Mouse (Mus musculus) right cerebral cortex, postnatal 10 days (tissue): ENCODE data around the gene Igf2bp1.

ENCODE experiments used
- DNase-seq, 2 experiments: peaks; one replicate each; pipeline ENCODE4 v3.0.0; 2021; ENCODE audit warnings: low spot score in 2 of 2

Igf2bp1 gene

GRCm38 (mm10) chr11:96005403-96006271 is at the start of gene Igf2bp1:
Igf2bp1 (minus strand) TSS chr11:96005940.
- peak in 1 of 2 experiments; percentile 29 for DNase-seq

GRCm38 (mm10) chr11:96050854-96051253 is 45.1 kb upstream of the Igf2bp1 start:
- DNase-seq = no peak

DNA sequence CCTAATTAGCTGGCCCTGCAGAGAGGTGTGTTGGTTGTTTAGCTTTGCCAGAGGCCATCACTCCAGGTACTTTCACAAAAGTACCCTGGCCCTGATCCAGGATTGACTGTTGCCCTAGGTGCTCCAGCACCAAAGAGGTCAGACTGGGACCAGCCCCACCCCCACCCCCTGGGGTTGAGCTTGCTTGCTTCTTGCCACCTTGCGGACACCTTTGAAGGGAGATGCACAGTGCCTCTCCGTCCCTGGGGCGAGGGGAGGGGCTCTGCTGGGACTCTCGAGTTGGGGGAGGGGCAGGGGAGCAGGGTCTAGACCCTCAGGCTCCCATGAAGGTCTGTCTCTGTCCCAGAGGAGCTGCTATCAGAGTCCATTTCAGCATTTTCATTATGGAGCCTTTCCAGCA is 44.2 kb upstream of the Igf2bp1 start:
- DNase-seq = no peak

GRCm38 (mm10) chr11:96047469-96048373 is 42.0 kb upstream of the Igf2bp1 start:
- DNase-seq = no peak

DNA sequence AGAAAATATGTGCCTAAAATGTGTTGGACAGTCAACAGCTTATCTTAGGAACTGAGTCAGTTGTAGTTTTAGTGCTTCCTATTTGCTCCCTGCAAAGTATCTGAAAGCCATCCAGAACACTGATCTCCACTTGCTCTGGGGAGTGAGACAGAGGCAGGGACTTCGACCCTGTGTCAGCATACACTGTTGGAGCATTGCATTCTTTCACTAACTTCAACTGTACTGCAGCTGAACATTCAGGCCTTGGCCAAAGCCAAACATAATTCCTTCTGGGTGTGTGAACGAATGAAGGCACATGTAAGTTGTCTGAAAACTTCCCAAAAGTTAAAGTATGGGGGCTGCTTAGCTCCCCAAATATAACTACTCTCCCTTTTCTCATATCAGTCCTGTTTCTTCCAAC is 41.1 kb upstream of the Igf2bp1 start:
- DNase-seq = no peak

DNA sequence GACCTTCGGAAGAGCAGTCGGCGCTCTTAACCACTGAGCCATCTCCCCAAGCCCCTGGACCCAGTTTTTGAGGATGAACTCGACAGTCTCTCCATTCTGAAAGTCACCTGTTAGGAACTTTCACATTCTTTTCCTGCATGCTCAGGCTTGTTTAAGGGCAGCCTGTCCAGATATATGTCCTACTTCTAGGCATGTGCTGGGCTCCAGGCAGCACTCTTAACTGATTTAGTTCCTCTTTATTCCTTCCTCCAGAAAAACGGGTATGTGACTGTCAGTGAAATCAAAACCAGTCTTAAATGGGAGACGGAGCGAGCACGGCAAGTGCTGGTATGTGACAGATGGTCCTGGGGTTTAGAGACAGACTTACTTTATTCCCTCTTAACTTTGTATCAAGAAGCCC is 40.3 kb upstream of the Igf2bp1 start:
- no peak for DNase-seq

GRCm38 (mm10) chr11:96044803-96045567 is 39.2 kb upstream of the Igf2bp1 start:
- DNase-seq = no peak

GRCm38 (mm10) chr11:96038560-96038959 is 32.8 kb upstream of the Igf2bp1 start:
- no peak for DNase-seq

DNA sequence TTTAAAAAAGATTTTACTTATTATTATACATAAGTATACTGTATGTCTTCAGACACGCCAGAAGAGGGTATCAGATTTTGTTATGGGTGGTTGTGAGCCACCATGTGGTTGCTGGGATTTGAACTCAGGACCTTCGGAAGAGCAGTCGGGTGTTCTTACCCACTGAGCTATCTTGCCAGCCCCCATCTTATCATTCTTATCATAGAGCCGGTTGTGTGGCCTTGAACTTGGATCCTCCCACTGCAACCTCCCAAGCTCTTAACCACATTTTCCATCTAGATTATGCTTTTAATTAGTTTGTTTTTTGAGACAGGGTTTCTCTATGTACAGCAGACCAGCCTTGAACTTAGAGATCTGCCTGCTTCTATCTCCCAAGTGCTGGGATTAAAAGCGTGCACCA is 31.8 kb upstream of the Igf2bp1 start:
- DNase-seq = no peak

DNA sequence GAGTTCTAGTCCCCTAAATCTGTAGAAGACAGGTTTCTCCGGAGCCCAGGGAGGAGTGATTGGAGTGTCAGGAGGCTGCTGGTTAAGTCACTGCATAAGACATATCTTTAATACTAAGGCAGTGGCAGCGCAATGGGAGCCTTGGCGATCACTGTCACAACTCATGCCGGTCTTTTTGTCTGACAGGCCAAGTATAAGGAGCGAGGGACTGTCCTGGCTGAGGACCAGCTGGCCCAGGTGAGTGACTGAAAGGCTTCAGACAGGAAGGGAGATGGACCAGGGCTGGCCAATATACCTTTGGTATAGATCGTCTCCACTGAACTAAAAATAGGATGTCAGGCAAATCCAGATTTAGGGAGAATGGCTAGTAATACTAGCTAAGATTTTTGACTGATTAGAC is 29.4 kb upstream of the Igf2bp1 start:
- DNase-seq = peak; percentile 35 to 50

- DNase-seq = peak; percentile 97
Measured at GRCm38 (mm10) chr11:96034596-96035052, 28.9 kb upstream of the Igf2bp1 start, which contains the start of gene Snf8. Snf8 (plus strand) TSS chr11:96034885.

GRCm38 (mm10) chr11:96034116-96034515 is 28.4 kb upstream of the Igf2bp1 start:
- no peak for DNase-seq

DNA sequence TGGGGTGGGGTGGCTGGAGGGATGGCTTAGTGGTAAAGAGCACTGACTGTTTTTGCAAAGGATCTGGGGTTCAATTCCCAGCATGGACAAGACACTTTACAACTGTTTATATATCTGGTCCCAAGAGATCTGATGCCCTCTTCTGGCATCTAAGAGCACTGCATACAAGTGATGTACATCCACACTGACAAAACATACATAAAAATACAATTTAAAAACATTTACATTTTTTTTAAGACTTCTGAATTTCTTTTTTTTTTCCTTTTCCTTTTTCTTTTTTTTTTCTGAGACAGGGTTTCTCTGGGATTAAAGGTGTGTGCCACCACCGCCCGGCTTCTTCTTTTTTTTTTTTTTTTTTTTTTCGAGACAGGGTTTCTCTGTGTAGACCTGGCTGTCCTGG is 27.5 kb upstream of the Igf2bp1 start:
- no peak for DNase-seq

DNA sequence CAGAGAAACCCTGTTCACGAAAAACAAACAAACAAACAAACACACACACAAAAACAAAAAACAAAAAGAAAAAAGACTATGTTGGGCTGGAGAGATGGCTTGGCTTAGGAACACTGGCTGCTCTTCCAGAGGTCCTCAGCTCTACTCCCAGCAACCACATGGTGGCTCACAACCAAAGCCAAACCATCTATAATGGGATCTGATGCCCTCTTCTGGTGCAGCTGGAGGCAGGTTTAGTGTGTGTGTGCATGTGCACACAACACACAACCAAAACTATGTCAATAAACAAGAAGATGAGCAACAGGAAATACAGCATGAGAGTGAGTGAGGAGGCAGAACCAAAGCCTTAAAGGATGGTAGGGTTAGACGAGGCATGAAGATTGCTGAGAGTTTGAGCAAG is 26.0 kb upstream of the Igf2bp1 start:
- DNase-seq = no peak

GRCm38 (mm10) chr11:96030571-96030970 is 24.8 kb upstream of the Igf2bp1 start:
- no peak for DNase-seq

DNA sequence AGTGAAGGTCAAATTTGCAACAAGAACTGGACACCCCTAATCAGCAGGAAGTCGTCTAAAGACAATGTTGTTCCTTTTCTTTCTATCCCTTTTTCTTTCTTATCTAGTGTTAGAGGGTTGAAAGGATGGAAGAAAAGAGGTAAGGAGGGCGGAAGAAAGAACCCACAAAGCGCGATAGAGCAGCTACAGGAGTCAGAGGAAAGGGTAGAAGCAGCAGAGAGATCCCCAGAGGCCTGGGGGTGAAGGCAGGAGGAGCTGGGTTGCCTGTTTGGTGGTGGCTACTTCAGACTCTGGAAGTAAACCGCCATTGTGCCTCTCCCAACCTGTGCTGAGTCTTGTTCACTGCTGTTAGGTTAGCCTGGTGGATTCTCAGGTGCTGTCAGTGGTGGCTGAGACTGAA is 22.4 kb upstream of the Igf2bp1 start:
- DNase-seq = no peak

GRCm38 (mm10) chr11:96020622-96021021 is 14.9 kb upstream of the Igf2bp1 start:
- DNase-seq = no peak

GRCm38 (mm10) chr11:96017941-96018351 is 12.2 kb upstream of the Igf2bp1 start:
- DNase-seq = no peak

DNA sequence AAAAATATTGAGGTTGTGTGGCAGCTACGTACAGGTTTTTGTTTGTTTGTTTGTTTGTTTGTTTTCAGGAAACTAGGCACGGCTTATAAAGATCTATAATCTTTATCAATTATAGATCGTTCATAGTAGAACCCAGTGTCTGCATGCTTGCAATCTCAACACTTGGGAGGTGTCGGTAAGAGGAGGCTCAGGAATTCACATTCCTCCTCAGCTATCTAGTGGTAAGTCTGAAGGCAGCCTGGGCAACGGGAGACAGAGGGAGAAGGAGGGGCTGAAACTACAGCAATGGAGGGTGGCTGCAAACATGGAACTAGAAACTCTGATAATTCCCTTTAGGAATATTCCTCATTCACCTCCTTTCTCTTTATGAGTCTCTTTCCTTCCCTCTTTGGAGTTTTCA is 9.7 kb upstream of the Igf2bp1 start:
- DNase-seq = no peak

DNA sequence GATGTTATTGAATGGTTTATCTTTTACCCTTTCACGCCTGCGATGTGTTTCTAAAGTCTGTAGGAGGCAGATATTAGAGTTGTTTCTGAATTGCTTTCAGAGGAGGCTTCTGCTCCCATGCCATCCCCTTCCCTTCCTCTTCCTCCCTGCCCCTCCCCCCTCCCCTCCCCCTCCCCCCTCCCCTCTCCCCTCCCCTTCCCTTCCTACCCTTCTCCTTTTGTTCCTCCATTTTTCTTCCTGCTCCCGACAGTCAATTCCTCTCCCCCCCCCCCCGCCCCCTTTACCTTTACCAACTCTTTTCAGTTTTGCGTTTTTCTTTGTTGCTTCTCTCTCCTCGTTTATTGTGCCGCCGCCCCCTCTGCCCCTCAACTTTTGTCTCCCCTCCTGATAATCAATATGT is 6.2 kb upstream of the Igf2bp1 start:
- DNase-seq = no peak

- no peak for DNase-seq
Measured at GRCm38 (mm10) chr11:96008827-96009226, 3.1 kb upstream of the Igf2bp1 start.
